Mouse (Mus musculus) heart, adult 2 months (tissue): Measurements from ENCODE around the gene Hcfc2. TPM values are rescaled to one million over a fixed set of nuclear protein-coding genes. Genes with fewer than 3 reads are reported as not detected.

ENCODE experiments used
- DNase-seq, 2 experiments: peaks; one replicate each; pipeline ENCODE4 v3.0.0; 2021
- H3K27ac ChIP-seq: fragments of 200-600 bp; 2 replicates; pipeline ENCODE4 v1.8.1; 2022
- H3K27me3 ChIP-seq: fragments of 200-500 bp; 2 replicates; pipeline ENCODE4 v1.6.1; 2012; ENCODE audit warnings: mild to moderate bottlenecking, low read length, inconsistent platforms, mixed read lengths; ENCODE audit not compliant: control insufficient read depth, insufficient read depth
- H3K36me3 ChIP-seq: fragments of 200-500 bp; 2 replicates; pipeline ENCODE4 v1.6.1; 2012; ENCODE audit warnings: low read length, inconsistent platforms; ENCODE audit not compliant: control insufficient read depth, insufficient read depth
- H3K4me1 ChIP-seq: fragments of 200-500 bp; 2 replicates; pipeline ENCODE4 v1.6.1; 2011; ENCODE audit warnings: low read length; ENCODE audit not compliant: control insufficient read depth, insufficient read depth
- H3K4me3 ChIP-seq: fragments of 200-600 bp; 2 replicates; pipeline ENCODE4 v1.8.1; 2022
- H3K79me2 ChIP-seq: fragments of 200-500 bp; replicated peaks from 2 replicates; pipeline ENCODE4 v1.6.1; 2012; ENCODE audit warnings: mild to moderate bottlenecking, inconsistent platforms, low read length, moderate library complexity, mixed read lengths; ENCODE audit not compliant: control insufficient read depth, insufficient read depth
- H3K9ac ChIP-seq: fragments of 200-500 bp; 2 replicates; pipeline ENCODE4 v1.6.1; 2012; ENCODE audit warnings: low read depth, mild to moderate bottlenecking, control low read depth, inconsistent platforms, low read length, mixed read lengths
- CTCF ChIP-seq: fragments of 200-600 bp; IDR thresholded peaks from 2 replicates; pipeline ENCODE4 v1.8.1; 2022; ENCODE audit warnings: antibody characterized with exemption, mild to moderate bottlenecking, moderate library complexity
- EP300 ChIP-seq: fragments of 200-500 bp; IDR thresholded peaks from 2 replicates; pipeline ENCODE4 v1.6.1; 2011; ENCODE audit warnings: low read depth, low read length, control low read depth; ENCODE audit not compliant: insufficient read depth
- POLR2A ChIP-seq: fragments of 200-500 bp; IDR thresholded peaks from 2 replicates; pipeline ENCODE4 v1.6.1; 2011; ENCODE audit warnings: mild to moderate bottlenecking, low read depth, low read length, control low read depth; ENCODE audit not compliant: insufficient read depth
- WGBS: fragments of 180-500 bp; shearing (Covaris S2); methylation state at CpG from one replicate; pipeline ENCODE4 v1.1.7; 2018; 5-methylcytosine and 5-hydroxymethylcytosine counted together
- intact Hi-C: fragments of 180-260 bp; cut with DNase I; formaldehyde crosslinking; loops from one replicate; pipeline ENCODE4 v1.15.1; 2025
- polyA plus RNA-seq: library from polyadenylated mRNA; depleted of rRNA; stranded (reverse); fragments of >200 nt; gene quantifications from 2 replicates; pipeline ENCODE4 v1.2.3, GENCODE M21; 2012
- total RNA-seq, 2 experiments: library from RNA; stranded (reverse); gene quantifications; 2 replicates each; pipeline ENCODE4 v1.2.3; 2021

Hcfc2 gene
- total and polyA plus RNA-seq, 3 experiments = 11.2 to 29.8 (median 29.1) TPM

- DNase-seq = no peak
- intact Hi-C loops = no loop called here
- H3K36me3 ChIP-seq = no peaks in the 10 kb centered on the region
- WGBS = 68% methylated on average over 9 of the region's 9 CpGs
- no peak overlapping the region for H3K4me3 ChIP-seq
- H3K27me3 ChIP-seq = no peaks in the 10 kb centered on the region
- no peak overlapping the region for H3K27ac ChIP-seq
- no peaks in the 10 kb centered on the region for H3K79me2 ChIP-seq
- H3K9ac ChIP-seq = no peak overlapping the region
- no peak for TF ChIP-seq CTCF
- TF ChIP-seq POLR2A = no peak
- TF ChIP-seq EP300 = no peak
- H3K4me1 ChIP-seq = no peaks in the 10 kb centered on the region
Measured at GRCm38 (mm10) chr10:82771595-82772170, 75.7 kb downstream of the Hcfc2 start.

DNA sequence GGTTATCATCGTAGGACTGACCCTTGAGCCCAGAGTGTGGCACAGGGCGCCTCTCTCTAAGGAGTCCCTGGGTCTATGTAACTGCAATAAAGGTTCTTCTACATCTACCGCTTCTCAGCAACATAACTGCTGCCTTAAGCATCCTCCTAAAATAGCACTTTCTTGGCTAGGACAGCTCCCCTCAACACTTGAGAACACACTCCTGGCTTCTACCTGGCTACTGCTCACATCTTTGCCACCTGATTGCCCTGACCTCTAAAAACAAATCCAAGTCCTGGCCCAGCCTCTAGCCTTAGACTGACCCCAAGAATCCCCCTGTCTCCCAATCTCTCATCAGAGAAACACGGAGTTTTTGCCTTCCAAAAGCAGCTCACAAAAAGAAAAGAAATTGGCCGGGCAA is 78.9 kb downstream of the Hcfc2 start:
- 92% methylated on average over 5 of the region's 5 CpGs for WGBS
- TF ChIP-seq POLR2A (no peak), CTCF (no peak)
- no peaks in the 10 kb centered on the region for H3K79me2 ChIP-seq
- H3K36me3 ChIP-seq = no peaks in the 10 kb centered on the region
- DNase-seq = no peak
- H3K27ac ChIP-seq = no peak overlapping the region
- H3K4me1 ChIP-seq = no peaks in the 10 kb centered on the region
- no peak overlapping the region for H3K4me3 ChIP-seq
- H3K27me3 ChIP-seq = no peaks in the 10 kb centered on the region
- intact Hi-C loops = no loop called here
- no peak overlapping the region for H3K9ac ChIP-seq

- Histone ChIP-seq H3K36me3 (no peaks in the 10 kb centered on the region), H3K79me2 (no peaks in the 10 kb centered on the region), H3K27ac (no peak overlapping the region), H3K9ac (no peak overlapping the region), H3K4me1 (no peaks in the 10 kb centered on the region), H3K4me3 (no peak overlapping the region), H3K27me3 (no peaks in the 10 kb centered on the region)
- no peak for DNase-seq
- TF ChIP-seq EP300 (no peak), POLR2A (no peak), CTCF (no peak)
- intact Hi-C loops = no loop called here
- 48% methylated on average over 2 of the region's 2 CpGs for WGBS
Measured at GRCm38 (mm10) chr10:82777075-82777474, 81.1 kb downstream of the Hcfc2 start.

GRCm38 (mm10) chr10:82777886-82778285 is 81.9 kb downstream of the Hcfc2 start:
- 33% methylated on average over 13 of the region's 13 CpGs for WGBS
- intact Hi-C loops = no loop called here
- H3K36me3 ChIP-seq = no peaks in the 10 kb centered on the region
- no peaks in the 10 kb centered on the region for H3K27me3 ChIP-seq
- TF ChIP-seq EP300 (no peak), POLR2A (no peak), CTCF (no peak)
- no peaks in the 10 kb centered on the region for H3K79me2 ChIP-seq
- no peak for DNase-seq
- H3K4me1 ChIP-seq = no peaks in the 10 kb centered on the region
- H3K4me3 ChIP-seq = no peak overlapping the region
- no peak overlapping the region for H3K9ac ChIP-seq
- no peak overlapping the region for H3K27ac ChIP-seq

DNA sequence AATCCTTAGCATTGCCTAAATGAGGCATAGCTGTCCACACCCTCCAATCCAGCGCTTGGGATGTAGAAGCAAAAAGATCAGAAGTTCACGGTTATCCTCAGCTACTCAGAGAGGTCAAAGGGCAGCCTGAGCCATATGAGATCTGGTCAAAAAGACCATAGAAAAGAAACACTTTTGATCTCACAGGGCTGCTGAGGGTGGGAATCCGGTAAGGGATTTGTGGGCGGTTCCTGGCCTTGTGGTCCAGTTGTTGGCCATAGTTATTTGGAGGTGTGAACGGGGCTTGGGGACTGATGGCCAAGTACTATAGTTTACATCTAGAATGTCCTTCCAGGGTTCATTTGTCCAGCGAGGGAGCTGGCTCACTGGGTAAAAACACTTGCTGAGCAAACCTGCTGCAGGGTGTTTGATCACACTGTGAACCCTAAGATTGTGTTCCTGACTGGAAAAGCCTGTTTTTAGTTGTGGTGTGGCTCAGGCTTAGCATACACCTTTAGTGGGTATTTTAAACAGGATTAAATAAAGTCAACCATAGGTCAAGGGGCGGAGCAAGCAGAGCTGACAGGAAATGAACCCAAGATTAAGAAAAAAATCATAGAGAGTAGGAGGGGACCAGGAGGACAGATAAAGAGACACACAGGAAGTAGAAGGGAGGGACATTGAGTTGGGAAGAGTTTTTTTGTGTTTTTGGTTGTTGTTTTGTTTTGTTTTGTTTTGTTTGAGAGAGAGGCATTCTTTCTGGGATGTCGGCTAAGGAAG is 83.0 kb downstream of the Hcfc2 start:
- no peaks in the 10 kb centered on the region for H3K27me3 ChIP-seq
- TF ChIP-seq POLR2A = no peak
- TF ChIP-seq EP300 = no peak
- TF ChIP-seq CTCF = no peak
- 80% methylated on average over 8 of the region's 8 CpGs for WGBS
- no peak overlapping the region for H3K9ac ChIP-seq
- no peaks in the 10 kb centered on the region for H3K36me3 ChIP-seq
- H3K27ac ChIP-seq = no peak overlapping the region
- no peak overlapping the region for H3K4me3 ChIP-seq
- no peak for DNase-seq
- no peaks in the 10 kb centered on the region for H3K4me1 ChIP-seq
- no peaks in the 10 kb centered on the region for H3K79me2 ChIP-seq
- intact Hi-C loops = no loop called here

GRCm38 (mm10) chr10:82779831-82780230 is 83.9 kb downstream of the Hcfc2 start:
- WGBS = 97% methylated on average over 14 of the region's 14 CpGs
- intact Hi-C loops = no loop called here
- H3K4me3 ChIP-seq = no peak overlapping the region
- H3K27ac ChIP-seq = no peak overlapping the region
- no peak overlapping the region for H3K9ac ChIP-seq
- TF ChIP-seq POLR2A = no peak
- TF ChIP-seq CTCF = no peak
- H3K27me3 ChIP-seq = no peaks in the 10 kb centered on the region
- DNase-seq = no peak
- H3K36me3 ChIP-seq = no peaks in the 10 kb centered on the region
- no peaks in the 10 kb centered on the region for H3K79me2 ChIP-seq
- H3K4me1 ChIP-seq = no peaks in the 10 kb centered on the region
